Mouse (Mus musculus): Measurements from ENCODE around the gene Cerk.

DNA sequence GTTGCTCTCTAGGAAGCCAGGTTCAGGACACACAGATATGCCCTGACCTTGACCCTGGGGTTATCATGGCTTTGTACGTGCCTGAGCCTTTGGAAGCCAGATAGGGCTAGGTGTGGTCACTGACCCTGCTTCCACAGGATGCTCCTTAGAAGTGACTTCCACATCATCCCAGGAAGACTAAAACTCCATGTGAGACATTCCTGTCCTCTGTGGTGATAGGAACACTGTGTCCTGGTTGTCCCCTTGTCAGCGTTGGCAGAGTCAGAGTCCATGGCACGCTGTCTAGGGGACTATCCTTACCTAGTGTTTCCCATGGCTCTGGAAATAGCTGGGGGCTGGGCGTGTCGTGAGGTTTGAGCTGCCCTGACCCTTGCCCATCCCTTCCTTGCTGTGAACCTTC, 69.5 kb downstream of the Cerk start:
- TF ChIP-seq CTCF (conservative IDR thresholded peaks at IDR 0.05; ENCODE audit: insufficient read depth, insufficient read length, low read depth, low read length) (no peak), POLR2A (IDR thresholded peaks at IDR 0.05; ENCODE audit: low read depth, low read length) (no peak)
